Mouse (Mus musculus) cerebellum, adult 2 months (tissue): ENCODE data around the gene Rps6ka2.
"Not testable (repeated sequence)": the region's sequence is repeated elsewhere in the genome, so short reads cannot be mapped to it uniquely, and the experiment has no call there.

ENCODE experiments used
- CTCF ChIP-seq: fragments of 200-500 bp; IDR thresholded peaks from 2 replicates; pipeline ENCODE4 v1.5.1; 2011; ENCODE audit warnings: low read depth, mild to moderate bottlenecking, control low read depth, low read length, moderate library complexity, borderline replicate concordance; ENCODE audit not compliant: insufficient read depth
- POLR2A ChIP-seq: fragments of 200-500 bp; IDR thresholded peaks from 2 replicates; pipeline ENCODE4 v1.6.1; 2011; ENCODE audit warnings: low read length, control low read depth, borderline replicate concordance; ENCODE audit not compliant: insufficient read depth

DNA sequence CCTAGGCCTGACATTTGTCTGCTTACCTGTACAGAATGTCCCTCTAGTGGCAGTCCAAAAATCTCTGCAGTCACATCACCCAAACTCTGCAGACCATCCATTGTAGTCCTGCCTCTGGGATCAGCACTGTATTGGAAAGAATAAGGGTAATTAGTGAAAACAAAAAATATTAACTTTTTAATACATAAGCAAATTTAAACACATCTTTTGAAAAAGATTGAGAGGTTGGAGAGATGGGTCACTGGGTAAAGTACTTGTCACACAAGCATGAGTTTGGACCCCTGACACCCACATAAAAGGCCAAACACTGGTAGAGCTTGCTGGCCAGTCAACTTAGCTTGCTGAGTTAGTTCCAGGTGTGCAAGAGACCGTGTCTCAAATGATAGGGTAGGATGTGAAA is 182.7 kb downstream of the Rps6ka2 start, which contains the start of gene Ttll2:
- not testable (repeated sequence) for TF ChIP-seq CTCF, POLR2A
